Mouse (Mus musculus): ENCODE measurements around the gene Mgat5. TPM values are rescaled to one million over a fixed set of nuclear protein-coding genes. Genes with fewer than 3 reads are reported as not detected.
A peak's percentile ranks its signal among the peaks of the same experiment; 100 is the strongest.

Mgat5 gene
- total and polyA plus RNA-seq, 2 experiments = 1.9 to 3.8 TPM

DNA sequence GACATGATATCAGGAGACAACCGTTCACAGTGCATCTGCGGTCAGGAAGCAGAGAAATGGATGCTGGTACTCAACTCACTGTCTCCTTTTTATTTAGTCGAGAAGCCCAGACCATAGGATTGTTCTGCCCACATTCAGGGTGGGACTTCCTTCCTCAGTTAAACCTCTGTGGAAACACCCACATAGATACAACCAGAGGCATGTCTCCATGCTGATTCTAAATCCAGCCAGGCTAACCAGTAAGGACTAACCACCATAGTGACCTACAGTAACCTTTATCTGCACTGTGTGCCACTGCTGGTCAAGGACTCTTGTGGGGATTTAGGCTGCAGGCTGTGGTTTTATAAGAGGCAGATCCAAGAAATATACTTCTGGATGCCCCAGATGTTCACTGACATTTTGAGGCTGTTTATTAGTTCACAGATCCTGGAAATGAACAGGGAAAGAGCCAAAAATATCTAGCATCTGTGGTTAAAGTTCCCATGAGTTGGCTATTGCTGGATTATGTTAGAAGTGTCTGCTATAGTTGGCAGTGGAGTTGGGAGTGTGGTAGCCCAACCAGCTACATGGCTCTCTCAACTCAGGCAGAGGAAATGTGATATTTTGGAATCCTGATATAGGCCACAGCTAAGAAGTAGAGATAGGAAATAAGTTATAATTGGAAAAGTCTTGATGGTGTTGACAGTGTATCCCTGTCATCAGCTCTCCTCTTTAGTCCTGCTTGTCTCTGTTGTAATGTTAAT lies 143.2 kb downstream of the Mgat5 start:
- H3K4me3 ChIP-seq (ENCODE audit: insufficient read depth, low read depth, low read length) = no peak overlapping the region
- H3K27me3 ChIP-seq (ENCODE audit: control insufficient read depth, insufficient read depth, low read length) = no peaks in the 10 kb centered on the region
- H3K36me3 ChIP-seq (ENCODE audit: control insufficient read depth, insufficient read depth, low read length) = no peaks in the 10 kb centered on the region
- H3K4me1 ChIP-seq (ENCODE audit: control insufficient read depth, insufficient read depth, low read length) = peaks cover 8% of the 10 kb centered on the region
- H3K27ac ChIP-seq (replicated peaks; ENCODE audit: insufficient read depth, low read depth, low read length) = no peak overlapping the region
- no peaks in the 10 kb centered on the region for H3K79me2 ChIP-seq (ENCODE audit: control insufficient read depth, insufficient read depth, low read length)
- no peak for TF ChIP-seq CTCF (IDR thresholded peaks at IDR 0.05; ENCODE audit: low read depth, low read length)
- no peak for TF ChIP-seq POLR2A (IDR thresholded peaks at IDR 0.05; ENCODE audit: extremely low read depth, insufficient read depth, low read length)
- no peak overlapping the region for H3K9ac ChIP-seq (ENCODE audit: low read depth, low read length)
- no peak for DNase-seq (ENCODE audit: extremely low read depth, low read depth, low spot score)
- 82% methylated on average over 3 of the region's 3 CpGs for WGBS

- TF ChIP-seq POLR2A (IDR thresholded peaks at IDR 0.05; ENCODE audit: extremely low read depth, insufficient read depth, low read length) (no peak), CTCF (IDR thresholded peaks at IDR 0.05; ENCODE audit: low read depth, low read length) (no peak)
- H3K4me3 ChIP-seq (ENCODE audit: insufficient read depth, low read depth, low read length) = no peak overlapping the region
- H3K79me2 ChIP-seq (ENCODE audit: control insufficient read depth, insufficient read depth, low read length) = no peaks in the 10 kb centered on the region
- WGBS = 72% methylated on average over 9 of the region's 9 CpGs
- H3K36me3 ChIP-seq (ENCODE audit: control insufficient read depth, insufficient read depth, low read length) = no peaks in the 10 kb centered on the region
- no peak overlapping the region for H3K27ac ChIP-seq (replicated peaks; ENCODE audit: insufficient read depth, low read depth, low read length)
- no peak for DNase-seq (ENCODE audit: extremely low read depth, low read depth, low spot score)
- no peaks in the 10 kb centered on the region for H3K27me3 ChIP-seq (ENCODE audit: control insufficient read depth, insufficient read depth, low read length)
- peaks cover 8% of the 10 kb centered on the region for H3K4me1 ChIP-seq (ENCODE audit: control insufficient read depth, insufficient read depth, low read length)
- H3K9ac ChIP-seq (ENCODE audit: low read depth, low read length) = no peak overlapping the region
Measured at GRCm38 (mm10) chr1:127348642-127349341, 144.0 kb downstream of the Mgat5 start.

DNA sequence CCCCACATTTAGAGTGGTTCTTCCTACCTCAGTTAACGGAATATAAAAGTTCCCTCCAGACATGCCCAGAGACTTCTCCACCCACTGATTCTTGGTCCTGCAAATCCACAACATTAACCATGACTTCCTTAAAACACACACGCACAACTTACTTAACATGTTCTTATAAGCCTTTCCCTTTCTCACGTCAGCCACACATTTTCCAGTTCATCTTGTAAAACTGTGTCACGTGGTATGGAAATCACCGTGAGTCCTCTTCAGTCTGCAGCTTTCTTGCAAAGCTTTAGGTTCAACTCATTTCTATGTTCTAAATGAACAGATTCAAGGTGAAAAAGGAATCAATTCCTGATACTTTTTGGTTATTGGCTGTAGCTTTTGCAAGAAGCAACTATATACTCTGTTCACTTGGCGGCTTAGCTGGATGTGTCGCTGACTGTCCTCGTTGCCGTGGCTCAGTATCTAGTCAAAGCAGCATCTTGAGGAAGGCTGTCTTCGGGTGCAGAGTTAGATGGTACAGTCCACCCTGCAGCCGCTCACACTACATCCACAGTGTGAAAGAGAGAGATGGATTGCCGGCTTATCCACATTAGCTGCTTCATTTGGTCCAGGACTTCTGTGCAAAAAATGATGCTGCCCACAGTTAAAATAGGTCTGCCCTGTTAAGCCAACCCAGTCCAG lies 146.7 kb downstream of the Mgat5 start:
- H3K4me3 ChIP-seq (ENCODE audit: insufficient read depth, low read depth, low read length) = no peak overlapping the region
- no peak overlapping the region for H3K27ac ChIP-seq (replicated peaks; ENCODE audit: insufficient read depth, low read depth, low read length)
- H3K4me1 ChIP-seq (ENCODE audit: control insufficient read depth, insufficient read depth, low read length) = peaks cover 10% of the 10 kb centered on the region
- no peak overlapping the region for H3K9ac ChIP-seq (ENCODE audit: low read depth, low read length)
- H3K79me2 ChIP-seq (ENCODE audit: control insufficient read depth, insufficient read depth, low read length) = no peaks in the 10 kb centered on the region
- H3K27me3 ChIP-seq (ENCODE audit: control insufficient read depth, insufficient read depth, low read length) = no peaks in the 10 kb centered on the region
- DNase-seq (ENCODE audit: extremely low read depth, low read depth, low spot score) = no peak
- H3K36me3 ChIP-seq (ENCODE audit: control insufficient read depth, insufficient read depth, low read length) = no peaks in the 10 kb centered on the region
- WGBS = 98% methylated on average over 12 of the region's 12 CpGs
- no peak for TF ChIP-seq CTCF (IDR thresholded peaks at IDR 0.05; ENCODE audit: low read depth, low read length)
- TF ChIP-seq POLR2A (IDR thresholded peaks at IDR 0.05; ENCODE audit: extremely low read depth, insufficient read depth, low read length) = no peak

DNA sequence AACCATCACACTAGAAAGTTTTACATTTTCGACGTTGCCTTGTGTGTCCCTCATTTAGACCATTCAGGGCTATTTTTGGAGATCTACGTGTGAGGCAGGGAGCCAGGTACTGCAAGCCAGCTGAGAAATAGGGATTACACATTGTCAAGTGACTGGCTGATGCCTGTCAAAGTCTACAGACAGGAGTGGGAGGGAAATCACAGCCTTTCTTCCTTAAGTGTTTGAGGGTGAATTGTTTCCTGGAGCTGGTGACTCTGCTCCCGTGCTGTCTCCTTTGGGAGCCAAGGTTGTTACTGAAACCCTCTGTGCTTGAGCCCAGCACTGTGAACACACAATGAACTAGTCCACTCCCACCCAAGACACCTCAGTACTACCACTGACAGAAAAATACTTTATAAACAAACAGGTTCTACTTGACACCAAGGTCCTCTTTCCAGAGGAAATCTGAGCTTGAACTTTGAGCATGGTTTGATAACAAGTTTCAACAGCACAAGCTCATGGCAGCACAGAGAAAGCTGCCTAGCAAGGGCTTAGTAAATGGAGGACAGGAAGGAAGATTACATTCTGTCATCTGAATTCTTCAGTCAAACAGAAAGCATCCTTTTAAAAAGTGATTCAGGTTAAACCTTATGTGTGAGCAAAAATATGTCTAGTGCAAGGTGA lies 147.4 kb downstream of the Mgat5 start:
- Histone ChIP-seq H3K36me3 (ENCODE audit: control insufficient read depth, insufficient read depth, low read length) (no peaks in the 10 kb centered on the region), H3K9ac (ENCODE audit: low read depth, low read length) (no peak overlapping the region), H3K4me3 (ENCODE audit: insufficient read depth, low read depth, low read length) (no peak overlapping the region), H3K79me2 (ENCODE audit: control insufficient read depth, insufficient read depth, low read length) (no peaks in the 10 kb centered on the region), H3K27ac (replicated peaks; ENCODE audit: insufficient read depth, low read depth, low read length) (no peak overlapping the region), H3K4me1 (ENCODE audit: control insufficient read depth, insufficient read depth, low read length) (peaks cover 10% of the 10 kb centered on the region), H3K27me3 (ENCODE audit: control insufficient read depth, insufficient read depth, low read length) (no peaks in the 10 kb centered on the region)
- 74% methylated on average over 4 of the region's 4 CpGs for WGBS
- no peak for TF ChIP-seq CTCF (IDR thresholded peaks at IDR 0.05; ENCODE audit: low read depth, low read length)
- no peak for TF ChIP-seq POLR2A (IDR thresholded peaks at IDR 0.05; ENCODE audit: extremely low read depth, insufficient read depth, low read length)
- DNase-seq (ENCODE audit: extremely low read depth, low read depth, low spot score) = peak; percentile 70

DNA sequence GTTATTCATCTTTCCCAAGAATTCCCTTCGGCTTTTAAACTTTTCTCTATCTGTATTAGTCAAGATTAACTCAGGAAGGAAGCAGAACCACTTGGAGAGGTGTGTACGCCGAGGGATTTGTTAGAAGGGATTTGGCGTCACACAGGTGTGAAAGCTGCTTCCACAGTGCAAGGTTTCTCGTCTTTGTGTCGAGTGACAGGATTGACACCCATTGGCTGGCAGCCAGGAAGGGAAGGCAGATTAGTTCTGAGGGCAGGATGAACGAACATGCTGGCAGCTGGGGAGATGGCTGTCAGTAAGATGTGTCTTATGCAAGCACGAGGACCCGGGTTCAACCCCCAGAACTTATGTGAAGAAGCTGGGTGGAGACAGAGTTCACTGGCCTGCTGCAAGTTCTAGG lies 148.6 kb downstream of the Mgat5 start:
- H3K27ac ChIP-seq (replicated peaks; ENCODE audit: insufficient read depth, low read depth, low read length) = no peak overlapping the region
- no peak overlapping the region for H3K9ac ChIP-seq (ENCODE audit: low read depth, low read length)
- no peak overlapping the region for H3K4me3 ChIP-seq (ENCODE audit: insufficient read depth, low read depth, low read length)
- DNase-seq (ENCODE audit: extremely low read depth, low read depth, low spot score) = peak; percentile 15
- H3K4me1 ChIP-seq (ENCODE audit: control insufficient read depth, insufficient read depth, low read length) = peaks cover 10% of the 10 kb centered on the region
- H3K27me3 ChIP-seq (ENCODE audit: control insufficient read depth, insufficient read depth, low read length) = no peaks in the 10 kb centered on the region
- WGBS = 70% methylated on average over 9 of the region's 9 CpGs
- no peaks in the 10 kb centered on the region for H3K36me3 ChIP-seq (ENCODE audit: control insufficient read depth, insufficient read depth, low read length)
- no peak for TF ChIP-seq CTCF (IDR thresholded peaks at IDR 0.05; ENCODE audit: low read depth, low read length)
- TF ChIP-seq POLR2A (IDR thresholded peaks at IDR 0.05; ENCODE audit: extremely low read depth, insufficient read depth, low read length) = no peak
- no peaks in the 10 kb centered on the region for H3K79me2 ChIP-seq (ENCODE audit: control insufficient read depth, insufficient read depth, low read length)

Data from liver, adult 2 months (tissue).